Mouse (Mus musculus) brown adipose tissue, adult 24 weeks (tissue): ENCODE results near the gene Kansl1. TPM values are rescaled to one million over a fixed set of nuclear protein-coding genes. Genes with fewer than 3 reads are reported as not detected.

ENCODE experiments used
- H3K27ac ChIP-seq: fragments of 200-500 bp; replicated peaks from 2 replicates; pipeline ENCODE4 v1.5.1; 2012; ENCODE audit warnings: low read depth, mild to moderate bottlenecking, low read length
- H3K4me1 ChIP-seq: fragments of 200-500 bp; 2 replicates; pipeline ENCODE4 v1.6.1; 2012; ENCODE audit warnings: low read length, mixed read lengths; ENCODE audit not compliant: control insufficient read depth, insufficient read depth, insufficient read length
- H3K4me3 ChIP-seq: fragments of 200-500 bp; 2 replicates; pipeline ENCODE4 v1.5.1; 2012; ENCODE audit warnings: low read depth, mild to moderate bottlenecking, low read length, moderate library complexity; ENCODE audit not compliant: insufficient read depth
- polyA plus RNA-seq: library from polyadenylated mRNA; stranded (reverse); fragments of >200 nt; gene quantifications from 2 replicates; pipeline ENCODE4 v1.2.4, GENCODE M21; 2012; ENCODE audit not compliant: missing spikeins, insufficient read depth, insufficient read length

Kansl1 gene
- polyA plus RNA-seq, 1 experiment, result 14.7 TPM

DNA sequence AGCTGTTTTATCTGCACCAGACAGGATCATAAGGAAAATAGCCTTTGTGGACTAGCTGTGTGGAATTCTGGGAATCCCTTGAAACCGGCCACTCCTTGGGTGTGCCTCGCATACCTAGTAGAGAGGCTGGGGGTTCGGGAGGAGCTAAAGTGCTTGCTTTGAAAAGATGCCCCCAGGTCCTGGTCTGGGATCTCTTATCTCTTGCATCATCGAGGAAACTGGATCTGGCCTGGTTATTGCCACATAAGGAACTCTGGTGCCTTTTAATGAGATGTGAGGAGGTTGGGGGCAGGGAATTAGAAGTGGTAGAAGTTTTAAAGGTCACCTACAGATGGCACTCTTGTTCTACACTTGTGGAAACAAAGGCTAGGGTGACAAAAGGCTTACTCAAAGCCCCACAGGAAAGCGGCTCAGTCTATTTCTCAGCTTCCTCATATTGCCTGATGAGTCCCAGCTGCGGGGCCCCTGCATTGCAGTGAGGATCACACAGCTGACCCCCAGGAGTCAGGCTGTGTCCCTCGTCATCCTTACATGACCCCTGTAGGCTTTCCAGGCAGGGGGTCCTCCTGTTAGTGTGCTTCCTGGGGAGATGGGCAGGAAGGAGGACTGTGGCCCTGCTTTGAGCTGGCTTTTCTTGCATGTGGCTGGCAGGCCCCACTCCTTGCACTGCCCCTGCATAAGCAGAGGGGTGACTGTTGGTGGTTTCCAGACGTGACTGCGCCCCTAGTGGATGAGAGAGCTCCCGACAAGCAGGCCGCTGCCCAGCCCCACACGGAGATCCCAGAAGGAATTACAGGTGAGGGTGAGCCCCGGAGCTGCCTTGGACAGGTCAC is 179.2 kb downstream of the Kansl1 start:
- H3K4me3 ChIP-seq, result no peak overlapping the region
- no peaks in the 10 kb centered on the region; the same call in 1 of the 2 replicates for H3K4me1 ChIP-seq
- no peak overlapping the region for H3K27ac ChIP-seq

GRCm38 (mm10) chr11:104288835-104289198 is 179.8 kb downstream of the Kansl1 start:
- no peak overlapping the region for H3K4me3 ChIP-seq
- no peak overlapping the region for H3K27ac ChIP-seq
- no peaks in the 10 kb centered on the region; the same call in 1 of the 2 replicates for H3K4me1 ChIP-seq

DNA sequence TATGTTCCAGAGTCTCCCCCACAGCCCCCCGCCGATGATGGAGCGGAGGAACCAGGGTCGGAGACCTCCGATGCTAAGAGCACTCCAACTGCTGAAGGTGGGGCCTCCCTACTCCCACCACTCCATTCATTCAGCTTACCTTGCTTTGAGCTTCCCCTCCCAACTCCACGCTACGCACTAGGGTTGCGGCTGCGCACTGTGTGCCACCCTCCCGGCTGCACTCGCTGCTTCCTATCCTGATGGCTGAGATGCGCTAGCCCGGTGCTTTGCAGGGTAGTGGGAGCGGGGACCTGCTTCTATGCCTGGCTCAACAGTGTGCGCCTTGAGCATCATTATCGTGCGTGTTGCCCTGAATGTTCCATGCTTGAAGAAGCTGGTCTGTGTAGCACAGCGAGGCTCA is 181.5 kb downstream of the Kansl1 start:
- no peak overlapping the region for H3K4me3 ChIP-seq
- H3K4me1 ChIP-seq, result no peaks in the 10 kb centered on the region; the same call in 1 of the 2 replicates
- no peak overlapping the region for H3K27ac ChIP-seq

Other genes starting within 250 kb of the Kansl1 start
- gene Mapt, start 237.5 kb downstream of the Kansl1 start, polyA plus RNA-seq, result 20.7 and 29.1 TPM in 2 replicates
- gene Cdc27, start 81.8 kb upstream of the Kansl1 start, polyA plus RNA-seq, result 16.7 and 25.0 TPM in 2 replicates
- gene Myl4, start 81.8 kb upstream of the Kansl1 start, polyA plus RNA-seq, result 8.8 and 18.9 TPM in 2 replicates
- 0.71 and 0.83 TPM in 2 replicates for gene Itgb3, start 139.1 kb upstream of the Kansl1 start, polyA plus RNA-seq
- not detected in 2 replicates for gene Gm11639, start 216.8 kb upstream of the Kansl1 start, polyA plus RNA-seq